Mouse (Mus musculus) right cerebral cortex, postnatal 10 days (tissue): ENCODE data around the gene Kctd18.
"Not testable (repeated sequence)": the region's sequence is repeated elsewhere in the genome, so short reads cannot be mapped to it uniquely, and the experiment has no call there.

Source experiments
- DNase-seq, 2 experiments: peaks; one replicate each; pipeline ENCODE4 v3.0.0; 2021; ENCODE audit warnings: low spot score in 2 of 2

The Kctd18 gene

DNA sequence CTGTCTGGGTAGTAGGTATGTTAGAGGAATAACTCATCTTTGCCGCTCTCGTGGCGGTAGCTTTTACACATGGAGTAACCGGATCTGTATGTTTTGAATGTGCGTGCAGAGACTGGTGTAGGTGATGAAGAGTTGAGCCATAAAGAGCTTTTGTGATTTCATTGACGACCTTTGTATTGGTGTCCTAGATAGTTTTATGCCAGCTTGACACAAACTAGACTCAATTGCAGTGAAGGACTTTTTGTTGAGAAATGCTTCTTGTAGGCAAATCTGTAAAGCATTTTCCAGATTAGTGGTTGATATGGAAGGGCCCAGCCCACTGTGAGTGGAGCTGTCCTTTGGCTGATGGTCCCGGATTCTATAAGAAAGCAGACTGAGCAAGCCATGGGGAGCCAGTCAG lies at the start of gene Kctd18:
Gene Kctd18 (minus strand): TSS at position 101 of the 400 bp plus-strand sequence.
- no peak for DNase-seq

GRCm38 (mm10) chr1:58065606-58066005 lies 46.9 kb upstream of the Kctd18 start:
- DNase-seq = no peak

DNA sequence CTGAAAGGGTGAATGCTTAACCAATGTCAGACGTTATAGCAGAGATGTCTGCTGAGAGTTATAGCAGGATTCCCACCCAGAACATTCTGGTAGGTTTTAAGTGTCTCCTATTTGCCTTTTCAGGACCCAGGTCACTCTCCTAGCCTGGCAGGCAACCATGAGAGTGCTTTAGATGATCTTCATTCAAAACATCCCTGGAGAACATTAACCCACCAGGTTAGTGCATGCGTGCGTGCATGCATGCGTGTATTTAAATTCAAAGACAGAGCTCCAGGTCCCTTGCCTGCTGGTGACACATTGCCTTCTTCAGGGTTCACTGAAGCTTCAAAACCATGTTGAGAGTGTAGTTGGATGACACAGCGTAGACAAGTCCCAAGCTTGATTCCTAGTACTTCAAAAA lies 46.4 kb upstream of the Kctd18 start:
- DNase-seq = no peak

DNA sequence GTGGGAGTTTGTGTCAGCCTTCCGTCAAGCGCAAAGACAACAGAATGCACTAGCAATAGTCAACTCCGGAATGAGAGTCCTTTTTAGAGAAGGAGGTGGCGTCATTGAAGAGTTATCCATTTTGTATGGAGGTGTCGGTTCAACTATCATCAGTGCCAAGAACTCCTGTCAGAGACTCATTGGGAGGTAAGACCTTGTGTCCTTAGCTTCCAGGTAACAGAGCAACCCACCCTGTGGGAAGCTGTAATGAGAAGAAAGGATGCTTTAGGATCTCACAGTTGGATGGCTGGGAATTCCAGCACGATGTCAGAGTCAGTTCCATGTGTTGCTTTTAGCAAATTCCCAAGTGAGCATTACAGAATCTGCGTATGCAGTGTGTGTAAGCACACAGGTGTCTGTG lies 43.4 kb upstream of the Kctd18 start:
- no peak for DNase-seq

DNA sequence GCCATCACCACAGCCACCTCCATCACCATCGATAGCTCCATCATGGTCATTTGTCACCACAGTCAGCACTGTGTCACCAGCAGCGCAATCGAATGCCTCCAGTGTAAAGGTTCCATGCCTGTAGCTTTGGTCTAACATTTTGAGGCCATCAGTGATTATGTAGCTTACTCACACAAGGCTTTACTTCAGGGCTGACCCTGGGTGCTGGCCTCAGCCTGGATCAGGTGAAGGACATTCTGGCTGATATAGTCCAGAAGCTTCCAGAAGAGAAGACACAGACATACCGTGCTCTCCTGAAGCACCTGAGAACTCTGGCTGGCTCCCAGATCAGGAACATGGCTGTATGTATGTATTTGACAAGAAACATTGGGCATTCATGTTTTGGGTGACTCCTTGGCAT lies 40.1 kb upstream of the Kctd18 start:
- no peak for DNase-seq

GRCm38 (mm10) chr1:58056939-58057338 lies 38.2 kb upstream of the Kctd18 start:
- no peak for DNase-seq

- no peak for DNase-seq
Measured at GRCm38 (mm10) chr1:58056074-58056807, 37.5 kb upstream of the Kctd18 start.

- DNase-seq = no peak
Measured at GRCm38 (mm10) chr1:58055598-58055997, 36.8 kb upstream of the Kctd18 start.

DNA sequence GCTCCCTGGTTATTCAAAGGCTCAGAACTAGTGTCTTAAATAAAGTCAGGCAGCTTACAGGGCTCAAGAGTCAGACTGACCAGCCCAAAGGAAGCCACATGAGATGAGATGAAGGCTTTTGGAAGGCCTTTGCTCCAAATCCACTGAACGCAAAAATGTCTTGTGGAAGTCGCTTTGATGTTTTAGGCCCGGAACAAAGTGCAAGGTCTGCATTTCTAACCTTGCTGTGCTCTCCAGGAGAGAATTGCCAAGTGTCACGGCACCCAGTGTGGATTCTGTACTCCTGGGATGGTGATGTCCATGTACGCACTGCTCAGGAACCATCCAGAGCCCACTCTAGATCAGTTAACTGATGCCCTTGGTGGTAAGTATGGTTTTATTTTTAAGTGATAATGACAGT lies 30.4 kb upstream of the Kctd18 start:
- no peak for DNase-seq

DNA sequence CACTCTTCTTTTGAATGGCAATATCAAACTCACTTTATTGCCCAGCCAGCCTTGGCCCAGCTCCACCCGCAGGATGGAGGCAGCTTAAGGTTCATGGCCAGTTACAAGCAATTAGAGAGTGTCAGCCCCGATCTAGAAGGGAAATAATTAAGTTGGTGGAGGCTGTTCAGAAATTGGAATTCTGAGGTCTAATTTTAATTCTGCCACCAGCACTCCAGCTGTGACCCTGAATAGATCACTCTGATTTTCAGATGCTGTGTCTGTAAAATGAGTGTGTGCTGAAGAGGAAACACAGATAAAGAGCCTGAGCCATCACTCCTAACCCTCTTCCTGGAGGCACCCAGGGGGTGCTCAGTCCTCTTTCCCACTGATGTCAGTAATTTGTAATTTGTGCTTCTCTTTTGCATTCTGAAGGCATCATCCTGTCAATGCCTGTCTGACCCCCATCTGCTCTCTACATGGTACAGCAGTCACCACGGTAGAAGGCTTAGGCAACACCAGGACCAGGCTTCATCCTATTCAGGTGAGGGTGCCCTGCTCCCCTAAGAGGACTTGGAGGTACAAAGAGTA lies 28.1 kb upstream of the Kctd18 start:
- peak in 1 of 2 experiments; percentile 17 for DNase-seq

DNA sequence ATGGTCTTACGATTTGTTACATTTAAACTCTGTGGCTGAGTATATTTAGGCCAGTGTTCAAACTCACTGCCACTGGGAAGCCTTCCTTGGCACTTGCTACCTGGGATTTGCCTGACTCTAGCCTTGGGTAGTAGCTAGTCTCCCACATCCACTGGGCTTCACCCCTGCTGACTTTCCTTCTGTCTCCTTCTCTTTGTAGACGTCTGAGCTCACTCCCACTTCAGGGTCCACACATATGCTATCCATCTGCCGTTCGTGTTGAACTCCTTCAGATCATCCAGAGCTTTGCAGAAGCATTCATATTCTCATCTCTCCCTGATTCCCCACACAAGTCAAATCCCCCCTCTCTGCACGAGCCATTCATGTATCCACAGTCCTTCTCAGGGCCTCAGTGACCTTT lies 26.8 kb upstream of the Kctd18 start:
- peak; percentile 38 to 63 for DNase-seq

DNA sequence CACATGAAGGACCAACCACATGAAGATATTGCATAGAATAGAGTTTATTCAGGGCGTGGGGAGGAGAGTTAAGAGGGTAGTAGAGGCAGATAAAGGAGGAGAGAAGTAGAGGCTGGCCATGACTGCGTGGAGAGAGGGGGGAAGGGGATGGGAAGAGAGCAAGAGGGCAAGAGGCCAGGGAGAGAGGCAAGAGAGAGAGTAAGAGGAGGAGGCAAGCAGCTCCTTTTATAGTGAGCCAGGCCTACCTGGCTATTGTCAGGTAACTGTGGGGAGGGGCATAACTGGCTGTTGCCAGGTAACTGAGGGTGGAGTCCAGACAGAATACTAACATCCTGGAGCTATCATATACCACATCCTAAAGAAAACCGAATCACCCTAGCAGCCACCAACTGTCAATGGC lies 26.3 kb upstream of the Kctd18 start:
- DNase-seq = peak in 1 of 2 experiments; percentile 18

DNA sequence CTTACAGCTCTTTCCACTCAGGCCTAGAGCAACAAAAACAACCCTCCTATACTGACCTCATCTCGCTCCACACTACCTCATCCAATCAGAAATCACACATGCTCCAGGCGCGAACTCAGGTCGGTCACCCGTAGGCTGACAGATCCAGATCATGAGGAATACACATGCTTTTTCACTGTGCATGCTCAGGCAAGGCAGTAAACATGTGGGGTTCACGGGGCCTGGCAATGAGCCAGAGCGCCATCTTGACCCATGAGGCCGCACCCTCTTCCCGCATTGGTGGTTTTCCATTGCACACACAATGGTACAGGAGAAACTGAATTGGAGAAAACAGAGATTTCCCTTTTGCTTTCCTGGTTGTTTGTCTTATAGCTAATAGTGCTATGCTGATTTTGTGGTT lies 18.6 kb upstream of the Kctd18 start:
- not testable (repeated sequence) for DNase-seq

GRCm38 (mm10) chr1:58031160-58031769 lies 12.5 kb upstream of the Kctd18 start:
- DNase-seq = peak; percentile 50 to 61

GRCm38 (mm10) chr1:58030156-58030871 lies 11.6 kb upstream of the Kctd18 start:
- DNase-seq = peak; percentile 78 to 79

GRCm38 (mm10) chr1:58029636-58030117 lies 10.9 kb upstream of the Kctd18 start, which contains the start of gene Aox1:
Gene Aox1 (plus strand): TSS chr1:58029931.
- peak; percentile 36 to 38 for DNase-seq

GRCm38 (mm10) chr1:58027707-58028106 lies 9.0 kb upstream of the Kctd18 start:
- DNase-seq = no peak

DNA sequence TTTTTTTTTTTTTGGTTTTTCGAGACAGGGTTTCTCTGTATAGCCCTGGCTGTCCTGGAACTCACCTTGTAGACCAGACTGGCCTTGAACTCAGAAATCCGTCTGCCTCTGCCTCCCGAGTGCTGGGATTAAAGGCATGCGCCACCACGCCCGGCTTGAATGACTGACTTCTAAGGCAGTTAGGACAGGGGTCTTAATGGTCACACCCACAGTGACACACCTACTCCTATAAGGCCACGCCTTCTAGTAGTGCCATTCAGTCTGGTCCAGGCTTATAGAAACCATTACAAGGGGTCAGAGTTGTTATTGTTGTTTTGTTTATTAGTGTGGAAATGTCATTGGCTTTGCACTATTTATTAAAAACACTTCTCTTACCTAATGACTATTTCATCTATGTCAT lies 12.4 kb downstream of the Kctd18 start:
- not testable (repeated sequence) for DNase-seq

GRCm38 (mm10) chr1:57998146-57998545 lies 20.6 kb downstream of the Kctd18 start:
- no peak for DNase-seq

DNA sequence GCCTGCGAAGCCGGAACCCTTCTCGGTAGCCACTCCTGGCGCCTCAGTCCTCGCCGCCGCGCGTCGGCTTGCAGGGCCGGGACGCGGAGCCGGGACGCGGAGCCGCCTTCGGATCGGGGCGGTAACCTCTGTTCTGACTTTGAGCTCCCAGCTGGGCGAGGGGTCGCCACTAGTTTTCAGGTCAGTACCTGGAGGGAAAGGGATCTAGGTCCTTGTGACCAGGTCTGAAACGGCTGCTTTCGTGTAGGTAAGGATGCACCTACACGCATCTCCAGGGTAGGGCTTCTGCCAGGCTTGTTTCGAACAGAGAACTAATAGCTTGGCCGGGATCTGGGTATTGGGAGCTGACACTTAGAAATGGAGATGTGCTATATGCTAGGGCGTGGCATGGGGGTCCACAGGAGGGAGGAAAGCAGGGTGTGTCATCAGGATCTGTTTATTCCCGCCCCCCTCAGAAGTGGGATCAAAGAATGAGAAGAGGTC lies 22.6 kb downstream of the Kctd18 start:
- DNase-seq = no peak

GRCm38 (mm10) chr1:57995432-57996132 lies 23.2 kb downstream of the Kctd18 start, which contains the start of gene Sgo2a:
Gene Sgo2a (plus strand): TSS chr1:57995971.
- DNase-seq = peak; percentile 95 to 96
